Mouse (Mus musculus): ENCODE measurements around the gene Lmln. TPM values are rescaled to one million over a fixed set of nuclear protein-coding genes. Genes with fewer than 3 reads are reported as not detected.
A peak's percentile ranks its signal among the peaks of the same experiment; 100 is the strongest.
"Not testable (repeated sequence)": the region's sequence is repeated elsewhere in the genome, so short reads cannot be mapped to it uniquely, and the experiment has no call there.

Gene Lmln
- polyA plus RNA-seq, 1 experiment from 2014 or later, result 4.0 TPM

DNA sequence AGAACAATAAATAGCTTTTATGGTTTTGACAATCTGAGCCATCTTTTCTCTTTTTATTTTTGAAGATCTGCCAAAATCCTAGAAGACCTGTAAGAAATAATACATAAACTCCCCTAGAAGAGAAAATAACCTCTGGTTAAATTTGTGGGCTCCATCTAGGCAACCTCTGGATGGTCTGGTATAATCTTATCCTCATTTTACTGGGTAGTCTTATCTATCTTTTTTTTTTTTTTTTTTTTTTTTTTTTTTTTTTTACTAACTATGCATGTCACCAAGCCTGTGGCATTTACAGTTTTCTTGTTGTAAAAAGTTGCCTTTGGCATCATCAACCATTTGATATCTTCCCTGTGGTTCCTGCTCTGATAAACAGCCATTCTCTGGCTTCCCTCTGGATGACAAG is 112.4 kb downstream of the Lmln start:
- no peak overlapping the region for H3K9ac ChIP-seq (ENCODE audit: low read length)
- no peaks in the 10 kb centered on the region for H3K27me3 ChIP-seq (ENCODE audit: control insufficient read depth, insufficient read depth, low read depth, low read length)
- H3K27ac ChIP-seq (ENCODE audit: low read length), result no peak overlapping the region
- no peaks in the 10 kb centered on the region for H3K4me1 ChIP-seq (replicated peaks; ENCODE audit: control insufficient read depth, insufficient read depth, low read length)
- no peak for ATAC-seq (ENCODE audit: low read depth)
- H3K36me3 ChIP-seq (ENCODE audit: control insufficient read depth, insufficient read depth, low read length), result no peaks in the 10 kb centered on the region
- no peak overlapping the region for H3K4me2 ChIP-seq (ENCODE audit: low read depth, low read length)
- H3K9me3 ChIP-seq (ENCODE audit: control insufficient read depth, low read length), result no peaks in the 10 kb centered on the region
- H3K4me3 ChIP-seq (ENCODE audit: low read length), result no peak overlapping the region

DNA sequence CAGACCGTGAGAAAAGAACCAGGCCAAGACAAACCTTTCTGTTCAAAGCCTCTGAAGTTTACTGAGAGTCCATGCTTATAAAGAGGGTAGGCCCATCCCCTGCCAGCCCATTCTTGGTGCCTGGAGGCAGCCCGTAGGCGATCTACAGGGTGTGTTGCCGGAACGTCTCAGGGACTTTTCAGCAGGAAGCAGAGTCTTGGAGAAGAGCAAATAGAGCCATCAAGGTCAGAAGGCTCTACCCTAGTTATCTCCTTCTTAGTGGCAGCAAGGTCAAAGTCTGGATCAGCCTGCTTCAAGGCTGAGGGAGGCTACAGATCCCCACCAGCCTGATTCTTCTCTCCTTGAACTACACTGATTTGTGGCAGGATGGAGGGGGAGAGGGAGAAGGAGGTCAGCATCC is 114.5 kb downstream of the Lmln start:
- not testable (repeated sequence) for H3K9me3 ChIP-seq (ENCODE audit: control insufficient read depth, low read length); H3K27ac ChIP-seq (ENCODE audit: low read length); H3K4me3 ChIP-seq (ENCODE audit: low read length); H3K27me3 ChIP-seq (ENCODE audit: control insufficient read depth, insufficient read depth, low read depth, low read length); H3K4me2 ChIP-seq (ENCODE audit: low read depth, low read length); H3K9ac ChIP-seq (ENCODE audit: low read length); ATAC-seq (ENCODE audit: low read depth); H3K4me1 ChIP-seq (replicated peaks; ENCODE audit: control insufficient read depth, insufficient read depth, low read length); H3K36me3 ChIP-seq (ENCODE audit: control insufficient read depth, insufficient read depth, low read length)
- 74% methylated on average over 5 of the region's 5 CpGs for WGBS

MicroRNA genes within 50 kb of the gene (microRNA counts, 519-probe panel; counts per million panel counts)
- not detected for microRNA mmu-miR-1947

Small RNA genes lying within 50 kb of the gene (microRNA-seq; reads per million reads assigned to microRNA genes)
- gene Gm22231 (not detected), gene Mir1947 (4.1 reads per million, percentile 16 among the genes with 10 or more reads in this experiment)

Other genes starting within 250 kb of the Lmln start
- 96.8 and 100 TPM in 2 replicates for gene Fyttd1, start 185.0 kb upstream of the Lmln start, polyA plus RNA-seq (2015; fragmentation: Nextera tagmentation; extraction: Ambion mirVana)
- gene Rubcn, start 184.8 kb upstream of the Lmln start, polyA plus RNA-seq (2015; fragmentation: Nextera tagmentation; extraction: Ambion mirVana), result 21.0 and 21.8 TPM in 2 replicates
- gene Lrch3, start 148.4 kb upstream of the Lmln start, polyA plus RNA-seq (2015; fragmentation: Nextera tagmentation; extraction: Ambion mirVana), result 18.4 and 18.9 TPM in 2 replicates
- 6.4 and 7.2 TPM in 2 replicates for gene Iqcg, start 6.3 kb upstream of the Lmln start, polyA plus RNA-seq (2015; fragmentation: Nextera tagmentation; extraction: Ambion mirVana)
- gene Rpl35a, start 6.1 kb upstream of the Lmln start, polyA plus RNA-seq (2015; fragmentation: Nextera tagmentation; extraction: Ambion mirVana), result 895 and 1,004 TPM in 2 replicates
- 14.8 and 14.9 TPM in 2 replicates for gene Osbpl11, start 122.5 kb downstream of the Lmln start, polyA plus RNA-seq (2015; fragmentation: Nextera tagmentation; extraction: Ambion mirVana)
- gene Snx4, start 188.9 kb downstream of the Lmln start, polyA plus RNA-seq (2015; fragmentation: Nextera tagmentation; extraction: Ambion mirVana), result 127 and 135 TPM in 2 replicates